Mouse (Mus musculus): Measurements from ENCODE around the gene Dda1. TPM values are rescaled to one million over a fixed set of nuclear protein-coding genes. Genes with fewer than 3 reads are reported as not detected.
"Not testable (repeated sequence)": the region's sequence is repeated elsewhere in the genome, so short reads cannot be mapped to it uniquely, and the experiment has no call there.

Dda1 gene
- total RNA-seq, 2 experiments from 2014 or later = 135 to 139 TPM

- DNase-seq = peak; percentile 81
- intact Hi-C loops (cut with DNase I) = no loop called here
Observed at GRCm38 (mm10) chr8:71488454-71488853, 19.5 kb downstream of the Dda1 start.

DNA sequence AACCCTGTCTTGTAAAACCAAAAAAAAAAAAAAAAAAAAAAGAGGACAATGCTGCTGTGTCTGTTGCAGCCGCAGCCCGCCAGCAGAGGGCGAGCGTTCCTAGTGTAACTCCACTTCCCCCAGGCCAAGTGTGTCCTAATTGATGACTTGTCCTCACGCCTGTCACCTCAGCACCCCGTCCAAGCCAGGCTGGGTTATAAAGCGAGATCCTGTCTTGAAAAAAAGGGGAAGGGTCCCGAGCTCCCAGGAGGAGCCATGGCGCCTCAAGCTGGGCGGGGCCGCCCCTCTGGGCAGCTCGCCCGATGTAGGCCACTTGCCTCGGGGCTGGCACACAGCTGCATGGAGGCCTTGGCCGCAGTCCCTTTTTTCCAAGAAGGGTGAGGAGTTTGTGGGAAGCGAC is 26.0 kb downstream of the Dda1 start:
- peak; percentile 90 for DNase-seq
- intact Hi-C loops (cut with DNase I) = no loop called here

DNA sequence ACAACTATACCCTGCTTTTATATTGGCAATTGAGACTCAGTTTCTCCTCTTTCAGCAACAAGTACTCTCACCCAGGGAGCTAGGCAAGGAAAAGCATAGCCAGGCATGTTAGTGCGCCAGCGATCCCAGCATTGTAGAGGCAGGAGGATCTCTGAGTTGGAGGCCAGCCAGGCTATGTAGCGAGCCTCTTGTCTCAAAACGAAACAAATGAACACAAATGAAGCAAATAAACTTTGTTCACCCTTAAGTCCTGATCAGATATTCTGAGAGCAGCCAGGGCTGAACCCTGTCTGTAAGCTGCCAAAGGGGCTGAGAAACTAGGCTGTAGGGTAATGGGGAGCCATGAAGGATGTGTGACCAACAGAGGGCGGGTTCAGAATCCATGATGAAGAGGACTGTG is 26.8 kb downstream of the Dda1 start:
- no peak for DNase-seq
- intact Hi-C loops (cut with DNase I) = no loop called here

- DNase-seq = peak; percentile 72
- intact Hi-C loops (cut with DNase I) = no loop called here
Observed at GRCm38 (mm10) chr8:71496481-71496880, 27.5 kb downstream of the Dda1 start.

DNA sequence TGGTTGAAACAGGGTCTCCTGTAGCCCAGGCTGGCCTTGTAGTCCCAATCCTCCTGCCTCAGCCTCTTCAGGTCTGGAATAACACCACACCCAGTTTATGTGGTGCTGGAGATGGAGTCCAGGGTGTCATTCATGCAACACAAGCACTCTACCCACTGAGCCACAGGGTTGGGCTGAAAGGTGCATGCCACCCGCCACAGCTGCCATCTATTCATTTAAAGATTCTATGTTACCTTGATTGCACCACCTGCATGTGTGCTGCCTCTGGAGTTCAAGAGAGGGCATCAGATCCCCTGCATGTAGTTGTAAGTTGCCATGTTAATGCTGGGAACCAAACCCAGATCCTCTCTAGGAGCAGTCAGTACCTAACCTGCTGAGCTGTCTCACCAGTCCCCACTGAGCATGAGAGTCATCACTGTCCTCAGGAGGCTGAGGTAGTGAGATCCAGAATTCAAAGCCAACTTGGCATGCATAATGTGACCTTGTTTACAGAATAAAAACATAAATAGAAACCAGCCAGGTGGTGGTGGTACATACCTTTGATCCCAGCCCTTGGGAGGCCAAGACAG is 28.2 kb downstream of the Dda1 start:
- DNase-seq = no peak

GRCm38 (mm10) chr8:71497881-71498501 is 29.0 kb downstream of the Dda1 start:
- intact Hi-C loops (cut with DNase I) = no loop called here
- no peak for DNase-seq

More for the DNA sequence above, 28.2 kb downstream of the Dda1 start:
- intact Hi-C loops (cut with DNase I) = no loop called here

DNA sequence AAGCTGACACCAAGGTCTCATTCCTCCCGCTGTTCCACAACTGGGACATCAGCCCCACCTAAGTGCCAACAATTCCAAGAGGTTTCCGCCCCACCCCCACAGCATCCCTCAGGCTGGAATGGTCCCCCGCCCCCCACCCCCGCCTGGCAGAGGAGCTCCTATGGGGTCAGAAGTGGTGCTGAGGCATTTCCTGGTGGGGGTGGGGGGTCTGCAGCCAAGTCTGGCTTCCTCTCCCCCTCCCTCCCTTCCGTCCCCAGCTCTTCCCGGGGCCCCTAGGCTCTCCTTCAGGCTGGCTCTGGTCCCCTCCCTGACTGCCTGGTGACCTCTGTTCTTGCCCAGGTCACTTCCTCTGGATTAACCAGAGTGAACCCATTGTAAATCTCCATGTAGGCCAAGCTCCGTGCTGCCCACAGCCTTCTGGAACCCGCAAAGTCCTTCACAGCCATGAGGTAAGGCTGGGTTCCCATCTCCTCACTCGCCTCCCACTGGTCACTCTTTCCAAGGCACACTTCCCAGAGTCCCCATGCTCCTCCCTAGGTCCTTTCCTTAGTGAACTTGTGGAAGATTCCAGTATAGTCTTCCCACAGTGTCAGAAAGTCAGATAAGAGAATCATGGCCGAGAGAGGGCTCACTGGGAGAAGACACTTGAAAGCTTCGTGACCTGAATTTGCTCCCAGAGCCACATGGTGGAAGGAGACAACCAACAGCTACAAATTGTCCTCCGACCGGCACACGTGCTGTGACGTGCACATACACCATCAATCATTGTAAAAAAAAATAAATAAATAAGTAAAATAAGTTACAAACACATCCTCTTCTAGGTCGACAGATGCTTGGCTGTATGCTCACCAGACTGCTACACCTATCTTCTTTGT is 30.1 kb downstream of the Dda1 start:
- intact Hi-C loops (cut with DNase I) = no loop called here
- no peak for DNase-seq

DNA sequence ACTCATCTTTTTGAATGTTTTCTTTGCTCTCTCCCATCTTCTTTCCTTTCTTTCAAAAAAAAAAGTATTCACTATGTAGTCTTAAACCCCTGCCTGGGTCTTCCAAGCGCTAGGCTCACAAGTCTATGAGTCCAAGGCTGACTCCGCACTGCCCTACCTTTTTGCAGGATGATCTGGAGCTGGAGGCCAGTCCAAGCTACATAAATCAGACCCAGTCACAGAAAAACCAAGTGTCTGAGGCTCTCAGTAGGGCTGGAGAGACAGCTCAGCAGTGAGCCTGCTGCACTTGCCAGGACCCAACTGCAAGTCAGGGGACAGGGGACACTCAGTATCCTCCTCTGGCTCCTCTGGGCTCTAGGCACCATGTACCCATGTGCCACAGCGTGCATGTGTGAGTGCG is 35.4 kb downstream of the Dda1 start:
- no peak for DNase-seq
- intact Hi-C loops (cut with DNase I) = no loop called here

- no peak for DNase-seq
- intact Hi-C loops (cut with DNase I) = no loop called here
Observed at GRCm38 (mm10) chr8:71505326-71505725, 36.3 kb downstream of the Dda1 start.

DNA sequence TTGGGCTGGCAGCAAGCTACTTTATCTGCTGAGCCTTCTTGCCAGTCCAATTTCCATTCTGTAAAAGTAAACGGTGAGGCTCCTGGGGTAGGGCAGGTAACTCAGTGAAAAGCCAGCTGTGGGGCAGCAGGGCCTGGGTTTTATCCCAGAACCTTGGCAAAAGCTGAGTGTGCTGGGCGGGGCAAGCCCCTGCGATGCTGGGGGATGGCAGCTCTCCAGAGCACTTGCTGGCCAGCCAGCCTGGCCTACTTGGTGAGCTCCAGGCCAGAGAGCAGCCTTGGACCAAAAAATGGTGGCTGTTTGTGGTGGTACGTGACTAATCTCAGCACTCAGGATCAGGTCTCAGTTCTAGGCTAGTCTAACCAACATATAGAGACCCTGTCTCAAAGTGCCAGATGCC is 37.0 kb downstream of the Dda1 start:
- intact Hi-C loops (cut with DNase I) = no loop called here
- DNase-seq = peak; percentile 47

DNA sequence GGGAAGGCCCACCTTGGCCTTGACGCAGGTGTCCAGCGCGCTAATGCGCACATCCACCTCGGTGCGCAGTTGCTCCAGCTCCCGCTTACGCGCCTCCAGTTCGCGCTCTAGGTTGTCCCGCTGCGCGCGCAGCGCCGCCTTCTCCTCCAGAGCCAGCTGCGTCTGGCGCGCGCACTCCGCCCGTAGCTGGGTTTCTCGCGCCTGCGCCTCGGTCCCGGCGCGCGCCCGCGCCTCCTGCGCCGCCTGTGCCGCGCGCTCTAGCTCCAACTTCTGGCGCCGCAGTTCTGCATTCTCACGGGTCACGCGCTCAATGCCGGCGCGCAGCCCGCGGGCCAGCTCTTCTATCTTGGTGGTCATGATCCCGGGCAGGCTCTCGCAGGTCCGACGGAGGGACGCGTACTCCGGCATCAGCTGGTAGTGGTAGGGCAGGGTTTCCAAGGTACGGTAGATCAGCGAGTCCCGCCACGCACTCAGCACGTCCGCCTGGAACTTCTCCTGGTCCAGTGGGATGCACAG is 38.6 kb downstream of the Dda1 start:
- peak; percentile 72 for DNase-seq
- intact Hi-C loops (cut with DNase I) = no loop called here

DNA sequence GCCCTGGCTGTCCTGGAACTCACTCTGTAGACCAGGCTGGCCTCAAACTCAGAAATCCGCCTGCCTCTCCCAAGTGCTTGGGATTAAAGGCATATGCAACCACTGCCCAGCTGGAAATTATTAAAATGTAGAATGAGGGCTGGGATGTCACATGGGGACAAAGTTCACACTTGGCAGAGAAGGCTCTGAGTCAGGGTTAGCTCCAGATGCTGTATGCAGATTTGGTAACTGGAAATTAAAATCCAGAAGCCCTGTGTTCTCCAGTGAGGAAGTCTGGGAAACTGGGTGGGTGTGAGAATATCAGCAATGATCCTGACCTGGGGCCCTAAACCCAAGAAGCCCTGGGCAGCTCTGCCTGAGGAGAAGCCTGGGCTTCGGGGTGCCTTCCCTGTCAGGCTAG is 40.3 kb downstream of the Dda1 start:
- intact Hi-C loops (cut with DNase I) = no loop called here
- no peak for DNase-seq

DNA sequence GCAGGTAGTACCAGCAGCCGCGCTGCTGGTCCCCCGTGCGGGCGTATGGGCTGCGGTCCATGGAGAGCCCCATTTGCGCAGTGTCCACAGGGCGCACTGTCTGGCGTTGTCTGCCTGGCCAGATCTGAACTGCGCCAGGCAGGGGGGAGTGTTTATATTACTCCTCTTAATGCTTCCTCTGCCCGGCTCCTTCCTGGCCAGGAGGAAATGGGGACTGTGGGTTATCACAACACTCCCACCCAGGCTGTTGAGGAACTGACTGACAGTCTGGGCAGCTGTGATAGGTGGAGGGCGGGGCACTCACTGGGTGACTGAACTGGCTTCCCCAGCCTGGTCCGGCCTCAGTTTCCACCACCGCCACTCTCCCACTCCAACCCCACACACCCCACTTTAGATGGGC is 42.6 kb downstream of the Dda1 start, which contains the start of gene Plvap:
TSS of gene Plvap (minus strand) at position 109 of the 400 bp plus-strand sequence.
- no peak for DNase-seq
- intact Hi-C loops (cut with DNase I) = no loop called here

DNA sequence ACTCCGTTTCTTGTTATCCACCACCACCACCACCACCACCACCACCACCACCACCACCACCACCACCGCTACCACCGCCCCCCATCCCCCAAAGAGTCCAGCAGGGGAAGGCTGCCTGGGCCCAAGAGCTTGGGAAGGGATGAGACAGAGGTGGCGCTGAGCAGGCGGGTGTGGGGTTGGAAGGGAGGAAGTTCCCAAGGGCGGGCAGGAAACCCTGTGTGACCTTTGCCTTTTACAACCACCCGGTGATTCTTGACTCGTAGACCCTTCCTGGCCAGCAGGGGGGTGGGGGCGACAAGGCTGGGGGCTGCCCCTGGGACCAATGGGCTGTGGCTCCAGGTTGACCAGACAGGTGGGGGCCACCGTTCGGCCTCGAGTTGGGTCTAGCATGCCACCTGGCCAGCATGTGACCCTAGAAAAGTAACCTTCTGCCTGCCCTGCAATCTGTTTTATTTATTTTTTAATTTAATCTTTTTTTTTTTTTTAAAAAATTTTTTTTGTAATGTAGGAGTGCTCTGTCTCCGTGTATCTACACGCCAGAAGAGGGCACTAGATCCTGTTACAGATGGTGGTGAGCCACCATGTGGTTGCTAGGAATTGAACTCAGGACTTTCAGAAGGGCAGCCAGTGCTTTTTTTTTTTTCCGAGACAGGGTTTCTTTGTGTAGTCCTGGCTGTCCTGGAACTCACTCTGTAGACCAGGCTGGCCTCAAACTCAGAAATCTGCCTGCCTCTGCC is 44.2 kb downstream of the Dda1 start:
- intact Hi-C loops (cut with DNase I) = no loop called here
- DNase-seq = no peak

DNA sequence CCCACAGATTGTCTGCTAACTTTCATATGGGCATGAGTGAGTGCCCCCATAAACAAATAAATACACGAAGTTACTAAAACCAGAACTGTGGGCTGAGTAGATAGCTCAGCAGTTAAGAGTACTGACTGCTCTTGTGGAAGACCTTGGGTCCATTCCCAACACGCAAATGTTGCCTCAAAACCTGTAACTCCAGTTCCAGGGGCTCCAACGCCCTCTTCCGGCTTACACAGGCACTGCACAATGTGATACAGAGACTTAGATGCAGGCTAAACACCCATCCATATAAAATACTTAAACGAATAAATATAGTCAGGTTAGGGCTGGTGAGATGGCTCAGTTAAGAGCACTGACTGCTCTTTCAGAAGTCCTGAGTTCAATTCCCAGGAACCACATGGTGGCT is 46.0 kb downstream of the Dda1 start:
- intact Hi-C loops (cut with DNase I) = no loop called here
- DNase-seq = no peak

GRCm38 (mm10) chr8:71516786-71517185 is 47.8 kb downstream of the Dda1 start:
- intact Hi-C loops (cut with DNase I) = no loop called here
- DNase-seq = no peak

DNA sequence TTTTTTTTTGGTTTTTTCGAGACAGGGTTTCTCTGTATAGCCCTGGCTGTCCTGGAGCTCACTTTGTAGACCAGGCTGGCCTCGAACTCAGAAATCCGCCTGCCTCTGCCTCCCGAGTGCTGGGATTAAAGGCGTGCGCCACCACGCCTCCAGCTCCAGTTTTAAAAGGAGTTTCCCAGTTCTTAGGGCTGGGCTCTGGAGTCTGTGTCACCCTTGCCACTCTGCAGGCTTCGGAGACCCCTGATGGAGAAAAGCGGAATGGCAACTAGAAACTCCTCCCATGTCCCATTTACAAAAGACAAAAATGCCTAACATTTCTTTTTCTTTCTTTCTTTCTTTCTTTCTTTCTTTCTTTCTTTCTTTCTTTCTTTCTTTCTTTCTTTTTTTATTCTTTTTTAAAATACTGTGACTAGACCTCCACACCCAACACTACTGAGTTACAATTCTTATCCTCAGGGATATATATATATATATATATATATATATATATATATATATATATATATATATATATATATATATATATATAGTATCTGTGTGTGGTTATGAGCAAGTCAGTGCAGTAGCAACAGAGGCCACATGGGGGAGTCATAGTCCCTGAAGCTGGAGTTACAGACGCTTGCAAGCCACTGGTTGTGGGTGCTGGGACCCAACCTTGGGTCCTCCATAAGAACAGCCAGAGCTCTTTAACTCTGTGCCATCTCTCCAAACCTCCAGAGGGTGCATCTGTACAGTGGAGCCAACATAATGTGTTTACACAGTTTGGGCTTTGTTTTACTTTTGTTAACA is 50.2 kb downstream of the Dda1 start:
- intact Hi-C loops (cut with DNase I) = not testable (repeated sequence)
- peak; percentile 56 for DNase-seq

- peak; percentile 95 for DNase-seq
- intact Hi-C loops (cut with DNase I) = loop anchor here (10.0 kb wide), 1 partner anchor 77 kb away; no protein-coding TSS in a partner anchor
Observed at GRCm38 (mm10) chr8:71521634-71522033, 52.6 kb downstream of the Dda1 start.

DNA sequence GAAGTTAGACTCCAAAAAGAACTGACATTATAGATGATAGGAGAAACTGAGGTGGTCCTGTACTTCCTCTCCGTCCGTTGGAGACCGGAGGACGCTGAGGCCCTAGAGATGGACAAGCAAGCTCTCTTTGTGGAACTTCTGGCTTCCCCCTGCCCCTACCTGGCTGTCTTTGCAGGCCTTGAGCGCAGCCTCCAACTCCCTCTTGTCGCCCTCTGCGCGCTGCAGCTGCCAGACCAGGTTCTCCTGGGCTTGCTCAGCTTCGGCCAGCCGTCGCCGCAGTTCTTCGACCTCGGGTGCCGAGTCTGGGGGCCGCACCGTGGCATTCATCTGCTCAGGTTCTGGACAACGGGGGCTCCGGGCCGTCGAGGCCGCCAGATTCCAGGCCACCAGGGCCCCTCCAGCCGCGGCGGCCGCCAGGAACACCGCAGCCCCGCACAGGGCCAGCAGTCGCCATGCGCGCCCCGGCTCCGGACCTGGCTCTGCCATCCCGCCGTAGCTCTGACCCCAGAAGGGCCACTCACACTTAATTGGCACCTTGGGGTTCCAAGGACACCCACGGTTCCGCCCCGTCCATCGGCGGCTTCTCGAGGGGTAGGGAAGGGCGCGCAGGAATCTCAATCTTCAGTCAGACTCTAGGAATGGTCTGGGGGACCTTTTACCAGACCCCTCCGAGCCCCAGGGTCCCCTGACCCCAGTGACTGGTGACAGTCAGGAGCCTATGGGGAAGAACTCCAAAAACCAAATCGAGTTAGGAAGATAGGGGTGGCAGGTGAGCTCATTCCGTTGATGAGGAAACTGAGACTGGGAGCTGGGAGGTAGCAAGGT is 56.4 kb downstream of the Dda1 start, which contains the start of gene Ccdc194:
TSS of gene Ccdc194 (minus strand) at position 486 of the 825 bp plus-strand sequence.
- intact Hi-C loops (cut with DNase I) = loop anchor here (10.0 kb wide), 1 partner anchor 81 kb away; no protein-coding TSS in a partner anchor
- DNase-seq = no peak

All from left cerebral cortex, postnatal 4 days (tissue).